Mouse (Mus musculus): ENCODE results near the gene Klri1. TPM values are rescaled to one million over a fixed set of nuclear protein-coding genes. Genes with fewer than 3 reads are reported as not detected.
"Not testable (repeated sequence)": the region's sequence is repeated elsewhere in the genome, so short reads cannot be mapped to it uniquely, and the experiment has no call there.

The Klri1 gene
- polyA plus RNA-seq, 1 experiment from 2014 or later, result not detected

GRCm38 (mm10) chr6:129660589-129660988, 56.3 kb downstream of the Klri1 start, which contains the start of gene Klrc2:
Gene Klrc2 (minus strand): TSS chr6:129660689.
- not testable (repeated sequence) for H3K27me3 ChIP-seq (ENCODE audit: insufficient read depth, poor library complexity, severe bottlenecking); H3K4me3 ChIP-seq; H3K36me3 ChIP-seq; H3K4me1 ChIP-seq; H3K27ac ChIP-seq; H3K9me3 ChIP-seq; DNase-seq (ENCODE audit: low spot score)
- 71% methylated on average over 4 of the region's 4 CpGs for WGBS

Small RNA genes lying within 50 kb of the gene (microRNA-seq; reads per million reads assigned to microRNA genes)
- not detected for gene Mir680-1

Other genes starting within 250 kb of the Klri1 start
- gene Olr1, start 210.0 kb downstream of the Klri1 start, polyA plus RNA-seq (2016; fragmentation: Nextera tagmentation; extraction: Ambion mirVana), result 0.20 and 0.28 TPM in 2 replicates
- gene Tmem52b, start 204.6 kb downstream of the Klri1 start, polyA plus RNA-seq (2016; fragmentation: Nextera tagmentation; extraction: Ambion mirVana), result not detected in 2 replicates
- 30.8 and 34.4 TPM in 2 replicates for gene Gabarapl1, start 184.0 kb downstream of the Klri1 start, polyA plus RNA-seq (2016; fragmentation: Nextera tagmentation; extraction: Ambion mirVana)
- not detected in 2 replicates for gene Klre1, start 139.2 kb downstream of the Klri1 start, polyA plus RNA-seq (2016; fragmentation: Nextera tagmentation; extraction: Ambion mirVana)
- not detected in 2 replicates for gene Klrd1, start 125.3 kb downstream of the Klri1 start, polyA plus RNA-seq (2016; fragmentation: Nextera tagmentation; extraction: Ambion mirVana)
- gene Klrk1, start 93.3 kb downstream of the Klri1 start, polyA plus RNA-seq (2016; fragmentation: Nextera tagmentation; extraction: Ambion mirVana), result 0.04 and 0.09 TPM in 2 replicates
- gene Klrc3, start 73.8 kb downstream of the Klri1 start, polyA plus RNA-seq (2016; fragmentation: Nextera tagmentation; extraction: Ambion mirVana), result not detected in 2 replicates
- gene Klrc2, start 56.4 kb downstream of the Klri1 start, polyA plus RNA-seq (2016; fragmentation: Nextera tagmentation; extraction: Ambion mirVana), result not detected in 2 replicates
- not detected in 2 replicates for gene Klrc1, start 38.2 kb downstream of the Klri1 start, polyA plus RNA-seq (2016; fragmentation: Nextera tagmentation; extraction: Ambion mirVana)
- not detected in 2 replicates for gene Klri2, start 23.4 kb upstream of the Klri1 start, polyA plus RNA-seq (2016; fragmentation: Nextera tagmentation; extraction: Ambion mirVana)
- not detected in 2 replicates for gene Gm156, start 67.1 kb upstream of the Klri1 start, polyA plus RNA-seq (2016; fragmentation: Nextera tagmentation; extraction: Ambion mirVana)
- not detected in 2 replicates for gene Gm17631, start 145.5 kb upstream of the Klri1 start, polyA plus RNA-seq (2016; fragmentation: Nextera tagmentation; extraction: Ambion mirVana)
- not detected in 2 replicates for gene Klra17, start 159.5 kb upstream of the Klri1 start, polyA plus RNA-seq (2016; fragmentation: Nextera tagmentation; extraction: Ambion mirVana)
- gene Klra5, start 200.5 kb upstream of the Klri1 start, polyA plus RNA-seq (2016; fragmentation: Nextera tagmentation; extraction: Ambion mirVana), result not detected in 2 replicates

Data from heart, embryonic 10.5 days (tissue).